Mouse (Mus musculus): ENCODE measurements around the gene Tmem223.

Gene Tmem223

DNA sequence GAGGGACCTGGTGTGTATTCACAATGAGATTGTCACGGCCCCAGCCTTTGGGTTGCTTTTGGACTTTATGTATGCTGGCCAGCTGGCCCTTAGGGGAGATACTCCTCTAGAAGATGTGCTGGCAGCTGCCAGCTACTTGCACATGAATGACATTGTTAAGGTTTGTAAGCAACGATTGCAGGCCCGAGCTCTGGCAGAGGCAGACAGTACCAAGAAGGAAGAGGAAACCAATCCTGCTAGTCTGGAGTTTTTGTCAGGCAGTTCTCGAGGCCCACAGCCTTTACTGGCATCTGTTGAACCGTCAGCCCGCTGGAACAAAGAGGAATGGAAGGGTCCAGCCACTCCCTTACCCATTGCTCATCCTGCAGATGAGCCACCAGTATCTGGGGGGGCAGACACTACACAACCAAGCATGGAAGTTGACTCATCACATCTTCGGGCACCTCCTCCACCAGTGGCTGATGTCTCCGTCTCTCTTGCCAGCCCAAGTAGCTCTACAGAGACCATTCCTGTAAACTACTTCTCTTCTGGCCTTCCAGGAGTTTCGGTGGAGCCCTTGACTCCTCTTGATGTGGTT, 32.5 kb downstream of the Tmem223 start:
- DNase-seq (ENCODE audit: low read depth) = no peak

DNA sequence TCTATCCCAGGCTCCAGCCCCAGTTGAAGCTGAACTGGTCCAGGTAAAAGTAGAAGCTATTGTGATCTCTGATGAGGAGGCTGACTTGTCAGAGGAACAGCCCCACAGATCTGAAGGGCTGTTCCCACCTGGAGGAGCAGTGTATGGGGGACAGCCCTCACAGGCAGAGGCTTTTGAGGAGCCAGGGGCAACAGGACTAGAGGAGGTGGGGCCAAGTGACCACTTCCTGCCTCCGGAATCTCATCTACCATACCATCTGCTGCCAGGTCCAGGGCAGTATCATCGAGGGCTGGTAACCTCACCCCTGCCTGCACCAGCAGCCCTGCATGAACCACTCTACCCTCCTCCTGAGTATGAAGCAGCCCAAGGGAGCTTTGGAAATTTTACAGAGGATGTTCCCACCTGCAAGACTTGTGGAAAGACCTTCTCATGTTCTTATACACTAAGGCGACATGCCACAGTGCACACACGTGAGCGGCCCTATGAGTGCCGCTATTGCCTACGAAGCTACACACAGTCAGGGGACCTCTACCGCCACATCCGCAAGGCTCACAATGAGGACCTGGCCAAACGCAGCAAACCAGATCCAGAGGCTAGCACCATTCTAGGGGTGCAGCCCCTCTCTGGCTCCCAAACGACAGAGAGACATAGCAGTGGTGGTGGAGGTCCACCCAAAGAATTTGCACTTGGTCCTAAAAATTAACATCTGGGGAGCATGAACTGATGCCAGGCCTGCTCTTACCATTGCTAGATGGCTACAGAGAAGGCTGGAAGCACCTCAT, 33.3 kb downstream of the Tmem223 start:
- no peak for DNase-seq (ENCODE audit: low read depth)

DNA sequence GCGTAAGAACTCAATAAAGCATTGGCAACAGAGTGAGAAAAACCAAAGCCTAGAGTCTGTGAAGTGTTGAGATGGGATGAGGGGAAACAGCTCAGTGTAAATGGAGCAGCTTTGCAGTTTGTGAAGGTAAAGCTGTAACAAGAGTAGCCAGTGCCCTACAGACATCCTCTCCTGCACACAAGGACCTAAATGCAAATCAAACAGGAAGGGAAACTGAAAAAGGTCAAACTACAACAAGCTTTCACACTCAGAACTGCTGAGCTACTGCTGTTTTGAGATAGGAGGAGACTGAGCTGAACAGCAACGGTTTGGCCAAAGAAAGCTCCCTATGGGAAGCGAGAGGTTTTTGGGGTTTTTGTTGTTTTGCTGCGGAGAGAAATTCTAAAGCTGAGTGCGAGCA, 36.0 kb downstream of the Tmem223 start:
- no peak for DNase-seq (ENCODE audit: low read depth)

DNA sequence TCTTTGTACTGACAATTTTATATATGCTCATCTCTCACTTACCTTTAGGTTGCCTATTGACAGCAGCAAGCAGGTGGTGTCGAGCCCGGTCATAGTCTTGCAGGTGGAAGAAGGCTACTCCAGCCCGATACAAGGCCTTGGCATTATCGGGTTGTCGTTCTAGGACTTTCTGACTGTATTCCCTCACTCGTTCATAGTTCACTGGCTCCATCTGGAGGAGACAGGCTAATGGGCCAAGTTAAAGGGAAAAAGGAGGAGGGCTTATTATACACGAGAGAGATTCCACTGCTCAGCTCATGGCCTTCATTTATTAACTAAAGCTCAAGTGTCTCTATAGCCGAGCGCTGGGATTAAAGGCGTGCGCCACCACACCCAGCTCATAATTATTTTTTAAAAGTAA, 45.0 kb downstream of the Tmem223 start:
- no peak for DNase-seq (ENCODE audit: low read depth)

DNA sequence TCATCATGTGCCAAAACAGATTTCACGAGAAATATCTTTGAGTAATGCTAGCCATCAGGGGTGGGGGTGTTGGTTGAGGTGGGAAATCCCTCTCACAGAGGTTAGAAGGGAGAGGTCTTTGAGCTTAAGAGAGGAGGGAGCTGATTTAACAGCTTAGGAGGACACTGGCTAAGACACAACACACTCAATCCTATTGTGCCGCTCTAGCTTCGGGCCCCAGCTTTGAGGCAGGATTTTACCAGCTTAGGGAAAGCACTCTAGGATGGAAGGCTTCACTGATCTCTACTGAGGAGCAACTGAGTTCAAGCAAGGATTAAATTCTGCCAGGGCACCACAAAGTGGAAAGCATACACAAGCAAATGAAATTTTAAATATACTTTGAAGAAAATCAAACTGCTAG, 46.2 kb downstream of the Tmem223 start:
- DNase-seq (ENCODE audit: low read depth) = no peak

DNA sequence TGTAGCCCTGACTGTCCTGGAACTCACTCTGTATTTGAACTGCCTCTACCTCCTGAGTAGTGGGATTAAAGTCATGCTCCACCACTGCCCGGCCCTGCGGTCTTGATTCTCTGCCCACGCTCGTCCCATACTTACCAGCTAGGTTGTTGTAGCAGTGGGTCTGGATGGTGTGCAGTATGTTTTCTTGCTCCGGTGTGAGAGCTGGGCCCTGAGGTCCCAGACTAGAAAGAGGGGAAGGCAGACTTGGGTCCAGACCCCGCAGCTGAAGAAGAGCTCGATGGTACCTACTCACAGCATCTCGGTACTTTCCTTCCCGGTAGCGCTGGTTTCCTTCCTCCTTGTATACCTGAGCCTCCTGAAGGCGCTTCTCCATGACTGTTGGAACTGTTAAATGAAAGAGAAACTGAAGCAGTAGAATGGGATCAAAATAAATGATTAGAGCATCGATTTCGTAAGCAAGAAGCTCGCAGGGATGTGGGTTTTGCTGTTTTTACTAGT, 47.6 kb downstream of the Tmem223 start:
- no peak for DNase-seq (ENCODE audit: low read depth)

DNA sequence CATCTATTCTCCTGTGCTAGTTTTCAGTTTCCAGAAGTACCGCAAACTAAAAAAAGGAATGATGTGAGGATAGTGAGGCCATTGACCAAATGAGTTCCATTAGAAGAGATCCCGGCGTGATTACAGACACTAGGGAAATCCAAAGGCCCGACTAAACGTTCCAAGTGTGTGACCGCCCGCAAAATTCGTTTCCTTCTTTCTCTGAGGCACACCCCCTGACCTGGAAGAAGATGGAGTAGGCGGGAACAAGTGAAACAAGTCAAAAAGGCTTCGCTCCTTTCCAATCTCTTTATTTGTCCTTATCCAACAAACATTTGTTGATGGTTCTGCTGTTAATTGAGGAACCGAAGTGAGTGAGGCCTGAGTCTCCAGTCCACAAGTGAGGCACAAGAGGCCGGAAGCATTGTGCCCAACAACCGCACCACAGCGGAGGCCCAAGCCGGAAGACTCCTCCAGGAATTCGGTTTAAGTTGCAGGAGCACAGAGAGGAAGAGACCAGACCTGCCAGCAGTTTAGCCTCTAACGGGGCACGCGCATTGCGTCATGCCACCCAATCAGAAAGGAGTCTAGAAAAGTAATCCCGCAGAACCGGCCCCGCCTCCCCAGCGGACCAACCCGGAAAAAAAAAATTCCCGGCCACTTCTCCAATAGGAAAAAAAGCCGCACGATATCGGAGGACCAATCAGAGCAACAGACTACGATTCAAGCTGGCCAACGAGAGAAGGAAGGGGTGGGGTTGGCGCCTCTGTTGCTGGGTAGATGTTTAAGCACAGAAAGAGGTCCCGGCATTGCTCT, 48.2 kb downstream of the Tmem223 start, which contains the start of gene Ttc9c:
TSS of gene Ttc9c (minus strand) at position 533 of the 795 bp plus-strand sequence.
- peak; percentile 97 for DNase-seq (ENCODE audit: low read depth)

DNA sequence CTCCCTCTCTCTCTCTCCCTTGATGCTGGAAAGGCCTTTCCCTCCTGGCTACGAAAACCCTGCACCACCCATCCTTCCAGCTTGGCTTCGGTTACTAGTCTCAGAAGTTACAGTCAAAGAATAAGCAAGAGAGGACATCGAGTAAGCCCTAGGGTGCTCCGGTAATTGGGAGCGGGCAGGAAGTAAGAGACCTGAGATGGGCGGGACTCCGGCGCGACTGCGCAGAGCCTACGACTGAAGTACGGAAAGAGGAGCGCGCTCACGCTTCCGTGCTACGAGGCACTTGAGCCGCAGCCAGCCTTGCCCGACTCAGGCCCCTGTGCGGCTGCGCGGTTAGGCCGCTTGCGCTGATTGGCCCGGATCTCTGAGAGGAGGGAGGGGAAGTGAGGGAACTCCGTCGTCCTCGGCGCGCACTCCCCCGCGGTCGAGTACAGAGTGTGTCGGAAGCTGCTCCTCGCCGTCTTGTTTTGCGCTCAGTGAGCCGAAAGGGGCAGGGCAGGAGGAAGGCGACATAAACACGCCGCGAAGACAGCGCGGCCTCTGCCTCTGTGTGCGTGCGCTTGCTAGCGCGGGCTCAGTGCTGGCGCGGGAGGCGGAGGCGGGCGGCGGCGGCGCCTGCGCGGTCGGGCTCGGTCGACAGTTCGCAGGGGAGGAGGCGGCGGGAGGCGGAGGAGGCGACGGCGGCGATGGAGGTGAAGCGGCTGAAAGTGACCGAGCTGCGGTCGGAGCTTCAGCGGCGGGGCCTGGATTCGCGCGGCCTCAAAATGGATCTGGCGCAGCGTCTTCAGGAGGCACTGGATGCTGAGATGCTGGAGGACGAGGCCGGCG, 49.0 kb downstream of the Tmem223 start, which contains the start of gene Hnrnpul2:
TSS of gene Hnrnpul2 (plus strand) at position 415 of the 828 bp plus-strand sequence.
- peak; percentile 99 for DNase-seq (ENCODE audit: low read depth)

DNA sequence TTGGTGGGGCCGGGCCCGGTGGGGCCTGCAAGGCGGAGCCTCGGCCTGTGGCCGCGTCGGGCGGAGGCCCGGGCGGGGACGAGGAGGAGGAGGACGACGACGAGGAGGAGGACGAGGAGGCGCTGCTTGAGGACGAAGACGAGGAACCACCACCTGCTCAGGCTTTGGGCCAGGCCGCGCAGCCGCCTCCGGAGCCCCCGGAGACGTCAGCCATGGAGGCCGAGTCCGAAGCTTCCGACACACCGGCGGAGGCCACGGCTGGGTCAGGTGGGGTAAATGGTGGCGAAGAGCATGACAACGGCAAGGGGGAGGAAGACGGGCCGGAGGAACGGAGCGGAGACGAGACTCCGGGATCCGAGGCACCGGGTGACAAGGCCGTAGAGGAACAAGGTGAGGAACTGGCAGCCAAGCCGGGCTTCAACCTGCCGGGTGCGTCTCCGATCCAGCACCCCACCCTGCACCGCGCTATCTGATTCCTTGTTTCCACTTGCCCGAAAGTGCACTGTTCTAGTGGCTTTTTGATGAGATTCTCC, 49.7 kb downstream of the Tmem223 start:
- no peak for DNase-seq (ENCODE audit: low read depth)

DNA sequence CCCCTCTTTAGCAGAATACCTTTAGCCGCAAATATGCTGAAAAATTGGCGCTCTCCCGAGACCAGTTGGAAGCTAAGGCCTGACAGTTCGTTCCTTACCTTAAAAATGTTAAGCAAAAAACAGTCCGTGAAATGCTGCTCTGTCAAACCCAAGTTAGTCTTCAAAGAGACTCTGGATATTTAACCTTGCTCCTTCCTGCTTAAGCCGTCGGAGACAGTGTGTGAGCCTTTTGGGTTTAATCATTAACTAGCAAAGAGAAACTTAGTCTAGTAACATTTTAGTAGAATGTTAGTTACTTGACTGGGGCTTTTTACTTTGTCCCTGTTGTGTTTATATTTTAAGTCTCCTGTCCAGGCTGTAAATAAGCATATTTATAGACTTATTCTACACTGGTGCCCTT, 50.4 kb downstream of the Tmem223 start:
- no peak for DNase-seq (ENCODE audit: low read depth)
